Mouse (Mus musculus): ENCODE data around the gene Npcd. TPM values are rescaled to one million over a fixed set of nuclear protein-coding genes. Genes with fewer than 3 reads are reported as not detected.

Gene Npcd
- polyA plus RNA-seq, 1 experiment = not detected

DNA sequence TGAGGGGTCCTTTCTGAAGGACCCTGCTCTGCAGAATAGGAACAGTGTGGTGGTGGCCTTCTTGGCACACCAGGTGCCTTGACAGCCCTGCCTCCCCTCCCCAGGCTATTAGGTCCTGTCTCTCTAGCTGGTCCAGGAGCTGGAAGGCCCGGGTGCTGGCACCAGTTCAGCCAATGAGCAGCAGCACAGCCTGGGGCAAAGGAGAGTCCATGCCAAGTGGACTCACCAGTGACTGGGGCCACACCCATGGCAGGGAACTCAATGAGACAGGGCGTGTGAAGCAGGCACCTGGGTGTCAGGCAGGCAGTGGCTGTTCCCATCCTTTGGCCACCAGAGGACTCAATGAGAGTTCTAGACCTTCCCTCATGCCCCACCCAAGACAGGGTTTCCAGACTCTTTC lies 68.7 kb downstream of the Npcd start:
- Histone ChIP-seq H3K4me3 (ENCODE audit: control insufficient read depth, low read depth, low read length) (no peak overlapping the region), H3K27ac (ENCODE audit: control insufficient read depth, insufficient read depth, low read depth, low read length) (no peak overlapping the region), H3K4me1 (ENCODE audit: control insufficient read depth, insufficient read depth, low read length) (peaks cover 10% of the 10 kb centered on the region), H3K27me3 (ENCODE audit: control insufficient read depth, insufficient read depth, low read length) (no peaks in the 10 kb centered on the region), H3K36me3 (ENCODE audit: control insufficient read depth, insufficient read depth, low read length) (peaks cover 1% of the 10 kb centered on the region; the same call in 1 of the 2 replicates)
- TF ChIP-seq POLR2A (IDR thresholded peaks at IDR 0.05; ENCODE audit: control insufficient read depth, low read depth, low read length) (no peak), CTCF (IDR thresholded peaks at IDR 0.05; ENCODE audit: control insufficient read depth, insufficient read depth, insufficient replicate concordance, low read depth, low read length) (no peak)

DNA sequence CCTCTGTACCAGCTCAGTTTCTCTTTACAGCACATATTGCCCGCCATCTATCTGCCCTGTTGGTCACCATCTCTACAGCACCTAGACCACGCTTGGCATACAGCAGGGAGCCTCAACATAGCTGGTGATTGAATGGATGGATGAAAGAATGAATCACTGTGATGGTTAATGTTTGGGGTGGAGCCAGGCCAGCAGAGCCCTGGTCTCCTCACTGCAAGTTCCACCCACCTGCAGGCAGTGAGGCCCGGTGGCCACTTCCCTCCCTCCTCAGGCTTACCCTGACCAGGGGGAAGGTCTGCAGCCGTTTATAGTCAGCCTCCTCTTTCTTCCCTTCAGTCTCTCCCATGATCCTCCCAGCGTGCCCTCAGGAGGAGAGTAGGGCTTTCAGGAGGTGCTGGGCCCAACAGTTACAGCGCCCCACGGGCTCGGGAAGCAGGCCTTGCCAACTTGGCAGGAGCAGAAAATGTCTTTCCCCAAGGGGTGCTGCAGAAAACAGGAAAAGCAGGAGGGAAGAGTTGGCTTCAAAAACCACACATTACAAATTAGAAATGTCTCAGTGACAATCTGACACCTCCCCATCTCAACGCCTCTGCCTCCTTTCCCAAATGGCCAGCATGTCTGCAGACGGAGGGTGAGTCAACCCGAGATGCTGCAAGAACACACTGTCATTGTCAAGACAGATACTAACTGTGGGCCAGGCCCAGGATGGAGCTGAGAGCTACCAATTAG lies 69.3 kb downstream of the Npcd start:
- peaks cover 9% of the 10 kb centered on the region for H3K4me1 ChIP-seq (ENCODE audit: control insufficient read depth, insufficient read depth, low read length)
- no peak for TF ChIP-seq CTCF (IDR thresholded peaks at IDR 0.05; ENCODE audit: control insufficient read depth, insufficient read depth, insufficient replicate concordance, low read depth, low read length)
- TF ChIP-seq POLR2A (IDR thresholded peaks at IDR 0.05; ENCODE audit: control insufficient read depth, low read depth, low read length) = no peak
- no peak overlapping the region for H3K27ac ChIP-seq (ENCODE audit: control insufficient read depth, insufficient read depth, low read depth, low read length)
- no peaks in the 10 kb centered on the region for H3K27me3 ChIP-seq (ENCODE audit: control insufficient read depth, insufficient read depth, low read length)
- no peak overlapping the region for H3K4me3 ChIP-seq (ENCODE audit: control insufficient read depth, low read depth, low read length)
- peaks cover 1% of the 10 kb centered on the region; the same call in 1 of the 2 replicates for H3K36me3 ChIP-seq (ENCODE audit: control insufficient read depth, insufficient read depth, low read length)

DNA sequence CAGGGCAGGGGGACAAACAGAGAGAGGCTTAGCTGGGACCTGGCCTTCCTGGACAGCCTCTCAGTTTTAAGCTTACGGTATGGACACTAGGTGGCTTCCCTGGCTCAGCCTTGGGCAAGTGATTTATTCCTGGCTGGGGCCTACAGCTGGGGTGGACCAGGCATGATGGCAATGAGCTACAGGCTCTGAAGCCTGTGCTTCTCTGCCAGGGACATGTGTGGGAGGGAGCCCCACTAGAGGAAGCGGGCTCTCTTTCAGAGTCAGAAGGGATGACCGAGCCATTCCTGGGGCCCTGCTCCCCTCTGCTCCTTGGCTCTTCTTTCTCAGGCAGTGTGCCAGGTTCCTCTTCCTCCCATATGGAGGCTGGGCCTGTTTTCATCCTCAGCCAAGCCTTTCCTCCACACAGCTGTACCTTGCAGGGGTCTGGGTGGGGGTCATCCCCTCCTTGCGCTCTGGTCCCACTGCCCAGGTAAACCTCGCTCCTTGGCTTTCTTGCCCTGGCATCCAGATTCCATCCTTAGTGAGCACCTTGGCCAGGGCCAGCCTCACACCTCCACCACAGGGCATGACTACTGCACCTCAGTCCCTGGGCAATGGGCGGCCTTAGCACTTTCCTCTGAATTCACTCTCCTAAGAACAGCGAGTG lies 70.3 kb downstream of the Npcd start:
- H3K4me1 ChIP-seq (ENCODE audit: control insufficient read depth, insufficient read depth, low read length) = peaks cover 6% of the 10 kb centered on the region
- H3K27me3 ChIP-seq (ENCODE audit: control insufficient read depth, insufficient read depth, low read length) = no peaks in the 10 kb centered on the region
- H3K27ac ChIP-seq (ENCODE audit: control insufficient read depth, insufficient read depth, low read depth, low read length) = no peak overlapping the region
- peaks cover 1% of the 10 kb centered on the region; the same call in 1 of the 2 replicates for H3K36me3 ChIP-seq (ENCODE audit: control insufficient read depth, insufficient read depth, low read length)
- no peak for TF ChIP-seq POLR2A (IDR thresholded peaks at IDR 0.05; ENCODE audit: control insufficient read depth, low read depth, low read length)
- no peak for TF ChIP-seq CTCF (IDR thresholded peaks at IDR 0.05; ENCODE audit: control insufficient read depth, insufficient read depth, insufficient replicate concordance, low read depth, low read length)
- H3K4me3 ChIP-seq (ENCODE audit: control insufficient read depth, low read depth, low read length) = no peak overlapping the region

DNA sequence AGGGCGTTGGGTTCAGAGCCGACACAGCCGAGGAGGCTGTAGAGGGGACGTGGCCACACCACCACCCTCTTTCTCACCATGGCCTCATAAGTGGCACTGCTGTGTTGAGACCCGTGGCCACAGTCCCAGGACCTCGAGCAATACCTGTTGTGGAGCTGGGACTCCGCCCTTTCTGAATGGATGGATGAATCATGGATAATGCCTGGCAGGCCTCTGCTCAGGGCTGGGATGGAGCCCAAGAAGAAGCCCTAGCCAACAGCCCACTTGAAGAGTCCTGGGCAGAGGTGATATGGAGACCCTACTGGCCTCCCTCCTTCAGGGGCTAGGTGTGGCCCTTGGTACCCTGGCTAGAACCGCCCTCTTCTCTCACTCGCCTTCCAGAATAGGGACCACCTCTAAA lies 71.0 kb downstream of the Npcd start:
- H3K27ac ChIP-seq (ENCODE audit: control insufficient read depth, insufficient read depth, low read depth, low read length) = no peak overlapping the region
- H3K4me3 ChIP-seq (ENCODE audit: control insufficient read depth, low read depth, low read length) = no peak overlapping the region
- no peak for TF ChIP-seq POLR2A (IDR thresholded peaks at IDR 0.05; ENCODE audit: control insufficient read depth, low read depth, low read length)
- TF ChIP-seq CTCF (IDR thresholded peaks at IDR 0.05; ENCODE audit: control insufficient read depth, insufficient read depth, insufficient replicate concordance, low read depth, low read length) = no peak
- peaks cover 2% of the 10 kb centered on the region for H3K4me1 ChIP-seq (ENCODE audit: control insufficient read depth, insufficient read depth, low read length)
- H3K27me3 ChIP-seq (ENCODE audit: control insufficient read depth, insufficient read depth, low read length) = no peaks in the 10 kb centered on the region
- H3K36me3 ChIP-seq (ENCODE audit: control insufficient read depth, insufficient read depth, low read length) = peaks cover 1% of the 10 kb centered on the region; the same call in 1 of the 2 replicates

DNA sequence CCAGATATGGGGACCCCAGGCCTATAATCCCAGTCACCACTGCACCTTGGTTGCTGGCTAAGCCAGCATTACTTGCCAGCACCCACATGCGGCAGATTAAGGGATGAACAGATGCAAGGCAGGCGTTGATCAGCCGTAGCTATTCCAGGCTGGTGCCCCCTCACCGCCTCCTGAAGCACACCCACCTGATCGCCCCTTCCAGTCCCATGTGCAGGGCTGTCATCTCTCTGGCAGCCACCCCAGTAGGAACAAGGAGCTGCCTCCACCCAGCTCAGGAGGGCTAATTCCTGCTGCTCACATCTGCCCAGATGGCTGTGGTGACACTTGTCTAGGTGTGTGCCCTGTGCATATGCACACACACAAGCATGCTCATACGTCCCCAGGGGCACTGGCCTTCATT lies 73.1 kb downstream of the Npcd start:
- no peak overlapping the region for H3K4me3 ChIP-seq (ENCODE audit: control insufficient read depth, low read depth, low read length)
- H3K36me3 ChIP-seq (ENCODE audit: control insufficient read depth, insufficient read depth, low read length) = peaks cover 1% of the 10 kb centered on the region; the same call in 1 of the 2 replicates
- TF ChIP-seq POLR2A (IDR thresholded peaks at IDR 0.05; ENCODE audit: control insufficient read depth, low read depth, low read length) (no peak), CTCF (IDR thresholded peaks at IDR 0.05; ENCODE audit: control insufficient read depth, insufficient read depth, insufficient replicate concordance, low read depth, low read length) (no peak)
- H3K27me3 ChIP-seq (ENCODE audit: control insufficient read depth, insufficient read depth, low read length) = no peaks in the 10 kb centered on the region
- H3K27ac ChIP-seq (ENCODE audit: control insufficient read depth, insufficient read depth, low read depth, low read length) = no peak overlapping the region
- no peaks in the 10 kb centered on the region; the same call in 1 of the 2 replicates for H3K4me1 ChIP-seq (ENCODE audit: control insufficient read depth, insufficient read depth, low read length)

DNA sequence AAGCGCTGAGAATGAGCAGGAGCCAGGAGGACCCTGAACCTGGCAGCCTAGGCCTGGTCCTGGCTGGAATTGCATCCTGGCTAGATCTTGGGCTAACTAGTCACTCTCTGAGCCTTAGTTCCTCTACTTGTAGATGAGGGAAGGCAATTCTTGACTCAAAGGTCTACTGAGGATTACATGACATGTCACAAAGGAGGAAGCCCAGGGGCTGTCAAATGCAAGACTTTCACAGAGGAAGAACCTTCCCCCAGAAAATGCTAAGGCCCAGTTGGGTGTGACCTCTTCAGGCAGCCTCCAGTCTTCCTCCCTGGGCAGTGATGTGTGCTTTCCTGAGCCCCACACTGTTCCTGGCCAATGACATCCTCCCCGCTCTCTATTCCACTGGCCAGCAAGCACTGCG lies 76.9 kb downstream of the Npcd start:
- no peak overlapping the region for H3K4me3 ChIP-seq (ENCODE audit: control insufficient read depth, low read depth, low read length)
- no peak overlapping the region for H3K27ac ChIP-seq (ENCODE audit: control insufficient read depth, insufficient read depth, low read depth, low read length)
- H3K27me3 ChIP-seq (ENCODE audit: control insufficient read depth, insufficient read depth, low read length) = no peaks in the 10 kb centered on the region
- no peaks in the 10 kb centered on the region for H3K4me1 ChIP-seq (ENCODE audit: control insufficient read depth, insufficient read depth, low read length)
- H3K36me3 ChIP-seq (ENCODE audit: control insufficient read depth, insufficient read depth, low read length) = no peaks in the 10 kb centered on the region
- TF ChIP-seq CTCF (IDR thresholded peaks at IDR 0.05; ENCODE audit: control insufficient read depth, insufficient read depth, insufficient replicate concordance, low read depth, low read length) (no peak), POLR2A (IDR thresholded peaks at IDR 0.05; ENCODE audit: control insufficient read depth, low read depth, low read length) (no peak)

DNA sequence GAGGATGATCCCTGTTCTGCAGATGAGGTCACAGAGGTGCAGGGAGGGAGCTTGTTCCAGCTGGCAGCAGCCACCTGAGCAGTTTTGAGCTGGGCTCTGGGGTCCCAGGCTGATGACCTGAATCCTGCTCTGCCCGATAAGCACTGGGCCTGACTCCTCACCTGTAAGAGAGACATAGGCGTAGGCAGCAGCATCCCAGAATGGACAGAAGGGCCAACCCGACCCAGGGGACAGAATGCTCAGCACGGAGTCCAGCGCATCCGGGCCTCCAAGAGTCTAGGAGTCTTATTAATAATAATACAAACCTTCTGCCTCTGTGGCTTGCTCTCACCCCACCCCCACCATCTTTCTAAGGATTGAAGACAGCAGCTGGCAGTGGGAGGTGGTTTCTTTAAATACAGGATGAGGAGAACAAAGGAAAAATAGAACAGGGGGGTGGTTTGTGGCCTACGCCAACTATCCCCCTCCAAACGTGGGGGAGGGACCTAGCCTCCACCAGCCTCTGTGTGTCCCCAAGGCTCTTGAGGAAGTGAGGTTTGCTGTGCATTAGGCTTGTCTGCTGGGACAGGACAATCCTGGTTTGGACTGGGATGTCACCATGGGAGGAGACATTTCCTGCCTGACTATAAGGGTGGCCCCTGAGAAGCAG lies 77.9 kb downstream of the Npcd start:
- H3K36me3 ChIP-seq (ENCODE audit: control insufficient read depth, insufficient read depth, low read length) = no peaks in the 10 kb centered on the region
- TF ChIP-seq CTCF (IDR thresholded peaks at IDR 0.05; ENCODE audit: control insufficient read depth, insufficient read depth, insufficient replicate concordance, low read depth, low read length) (no peak), POLR2A (IDR thresholded peaks at IDR 0.05; ENCODE audit: control insufficient read depth, low read depth, low read length) (no peak)
- H3K4me3 ChIP-seq (ENCODE audit: control insufficient read depth, low read depth, low read length) = no peak overlapping the region
- H3K27me3 ChIP-seq (ENCODE audit: control insufficient read depth, insufficient read depth, low read length) = no peaks in the 10 kb centered on the region
- H3K4me1 ChIP-seq (ENCODE audit: control insufficient read depth, insufficient read depth, low read length) = no peaks in the 10 kb centered on the region
- H3K27ac ChIP-seq (ENCODE audit: control insufficient read depth, insufficient read depth, low read depth, low read length) = no peak overlapping the region
